Mouse (Mus musculus): Measurements from ENCODE around the gene A230050P20Rik.

GRCm38 (mm10) chr9:20830901-20831643, 37.4 kb upstream of the A230050P20Rik start:
- TF ChIP-seq CTCF (IDR thresholded peaks at IDR 0.05; ENCODE audit: extremely low read depth, insufficient read length, insufficient replicate concordance, low read depth, low read length) = peak; percentile 92
- no peak for TF ChIP-seq POLR2A (IDR thresholded peaks at IDR 0.05; ENCODE audit: low read depth, low read length)
